ENCODE assay signal across 14 mouse cellular contexts in genomic region chr5:73279190-73279589, GRCm38 (mm10). TPM values are rescaled to one million over a fixed set of nuclear protein-coding genes. Genes with fewer than 3 reads are reported as not detected.
DNase-seq lines count a peak whose midpoint lies in the region; ATAC-seq and TF ChIP-seq lines count a peak whose summit lies in the region.
"Had no signal": no experiment of that assay in that cellular context is flagged by ENCODE, and none has a peak within 500 bp of the region (broad histone marks: within the 10 kb centered on the region; RNA-seq: fewer than 3 reads in every experiment).

No protein-coding gene starts in this region.

- H3K4me3 ChIP-seq in heart, adult 2 months = peak overlapping the region; percentile 8; the same call in 1 of the 2 replicates
- H3K4me3 ChIP-seq in kidney, embryonic 14.5 days (ENCODE audit: low read length) = no peak overlapping the region
- no peak overlapping the region for H3K4me3 ChIP-seq in neural tube, embryonic 15.5 days (replicated peaks)
- H3K4me3 ChIP-seq in stomach, postnatal 0 days (ENCODE audit: low read depth, low read length) = no peak overlapping the region
- H3K4me3 ChIP-seq: erythroblast, embryonic 14.5 days; neural tube, embryonic 12.5 days had no signal

- peak overlapping the region; percentile 56 for H3K27ac ChIP-seq in heart, adult 2 months
- H3K27ac ChIP-seq in kidney, embryonic 14.5 days (ENCODE audit: low read depth, low read length) = peak overlapping the region; percentile 56; the same call in 1 of the 2 replicates
- 0 out of 2 replicates have a peak overlapping the region, but pooled peaks have one; percentile 38 for H3K27ac ChIP-seq in neural tube, embryonic 15.5 days (replicated peaks)
- H3K27ac ChIP-seq in stomach, postnatal 0 days (replicated peaks) = peak overlapping the region; percentile 30
- H3K27ac ChIP-seq: liver, embryonic 14.5 days; neural tube, embryonic 12.5 days had no signal

- no peaks in the 10 kb centered on the region for H3K9me3 ChIP-seq in kidney, embryonic 14.5 days (ENCODE audit: control insufficient read depth, low read length)
- H3K9me3 ChIP-seq in neural tube, embryonic 15.5 days (replicated peaks) = no peaks in the 10 kb centered on the region
- no peaks in the 10 kb centered on the region for H3K9me3 ChIP-seq in stomach, postnatal 0 days (ENCODE audit: control insufficient read depth, low read length)
- H3K9me3 ChIP-seq: neural tube, embryonic 12.5 days had no signal

- peaks cover 8% of the 10 kb centered on the region for H3K4me1 ChIP-seq in heart, adult 2 months (ENCODE audit: control insufficient read depth, insufficient read depth, low read length)
- peaks cover 15% of the 10 kb centered on the region for H3K4me1 ChIP-seq in kidney, embryonic 14.5 days (ENCODE audit: control insufficient read depth, insufficient read depth, low read length)
- H3K4me1 ChIP-seq in neural tube, embryonic 15.5 days = peaks cover 3% of the 10 kb centered on the region
- peaks cover 6% of the 10 kb centered on the region; the same call in 1 of the 2 replicates for H3K4me1 ChIP-seq in stomach, postnatal 0 days (replicated peaks; ENCODE audit: control insufficient read depth, insufficient read depth)

- no peak overlapping the region for H3K9ac ChIP-seq in heart, adult 2 months (ENCODE audit: low read depth, low read length)
- H3K9ac ChIP-seq in kidney, embryonic 14.5 days (ENCODE audit: low read depth, low read length) = no peak overlapping the region
- no peak overlapping the region for H3K9ac ChIP-seq in neural tube, embryonic 15.5 days (replicated peaks)
- H3K9ac ChIP-seq in stomach, postnatal 0 days (ENCODE audit: low read length) = no peak overlapping the region
- H3K9ac ChIP-seq: liver, embryonic 14.5 days; neural tube, embryonic 12.5 days had no signal

- H3K79me2 ChIP-seq in heart, adult 2 months (replicated peaks; ENCODE audit: control insufficient read depth, insufficient read depth, low read length) = no peaks in the 10 kb centered on the region

- TF ChIP-seq EP300 in heart, adult 2 months (IDR thresholded peaks at IDR 0.05; ENCODE audit: insufficient read depth, low read depth, low read length) = no peak
- no peak for TF ChIP-seq EP300 in stomach, postnatal 0 days (optimal IDR thresholded peaks at IDR 0.05)

- 42% methylated on average over 10 of the region's 10 CpGs for WGBS in heart, adult 2 months
- WGBS in kidney, embryonic 14.5 days = 30% methylated on average over 10 of the region's 10 CpGs
- WGBS in neural tube, embryonic 15.5 days = 67% methylated on average over 10 of the region's 10 CpGs
- 33% methylated on average over 10 of the region's 10 CpGs for WGBS in stomach, postnatal 0 days

- peaks cover 2% of the 10 kb centered on the region for H3K36me3 ChIP-seq in heart, adult 2 months (ENCODE audit: control insufficient read depth, insufficient read depth, low read length)
- H3K36me3 ChIP-seq in kidney, embryonic 14.5 days (ENCODE audit: control insufficient read depth, insufficient read depth, low read length) = no peaks in the 10 kb centered on the region
- H3K36me3 ChIP-seq in neural tube, embryonic 15.5 days = no peaks in the 10 kb centered on the region
- no peaks in the 10 kb centered on the region for H3K36me3 ChIP-seq in stomach, postnatal 0 days (ENCODE audit: control insufficient read depth, insufficient read depth, low read length)
- H3K36me3 ChIP-seq: neural tube, embryonic 12.5 days had no signal

- DNase-seq in heart, adult 2 months = no peak
- DNase-seq in heart, postnatal 36 days = no peak
- no peak for DNase-seq in kidney, adult 8-10 months
- DNase-seq in neural tube, embryonic 10.5 days (ENCODE audit: extremely low spot score, low spot score) = no peak
- DNase-seq in stomach, postnatal 0 days (ENCODE audit: low spot score) = no peak
- DNase-seq in frontal cortex, adult 2 months (ENCODE audit: extremely low spot score in 1 of 2, low spot score in 1 of 2) = no peak
- DNase-seq: cerebellum, adult 9-11 months had no signal

- intact Hi-C loops in heart, adult 2 months (cut with DNase I) = no loop called here
- intact Hi-C loops in heart, postnatal 36 days (cut with DNase I) = no loop called here

- no peak for TF ChIP-seq CTCF in heart, adult 2 months (IDR thresholded peaks at IDR 0.05)
- TF ChIP-seq CTCF in stomach, postnatal 0 days (IDR thresholded peaks at IDR 0.05; ENCODE audit: low read depth) = no peak

- no peaks in the 10 kb centered on the region for H3K27me3 ChIP-seq in heart, adult 2 months (ENCODE audit: control insufficient read depth, insufficient read depth, low read length)
- H3K27me3 ChIP-seq in kidney, embryonic 14.5 days (ENCODE audit: control insufficient read depth, insufficient read depth, low read length) = no peaks in the 10 kb centered on the region
- H3K27me3 ChIP-seq in neural tube, embryonic 15.5 days (replicated peaks) = no peaks in the 10 kb centered on the region
- H3K27me3 ChIP-seq in stomach, postnatal 0 days (ENCODE audit: control insufficient read depth, insufficient read depth, low read length) = no peaks in the 10 kb centered on the region
- H3K27me3 ChIP-seq: neural tube, embryonic 12.5 days had no signal

- no peak for TF ChIP-seq POLR2A in heart, adult 2 months (IDR thresholded peaks at IDR 0.05; ENCODE audit: insufficient read depth, low read depth, low read length)

- 0 out of 2 replicates have a peak overlapping the region, but pooled peaks have one; percentile 3 for H3K4me2 ChIP-seq in kidney, embryonic 14.5 days (replicated peaks; ENCODE audit: low read depth, low read length)
- H3K4me2 ChIP-seq in neural tube, embryonic 15.5 days = no peak overlapping the region
- H3K4me2 ChIP-seq in stomach, postnatal 0 days (replicated peaks; ENCODE audit: low read depth) = no peak overlapping the region; the same call in 1 of the 2 replicates
- H3K4me2 ChIP-seq: neural tube, embryonic 12.5 days had no signal

- ATAC-seq in kidney, embryonic 14.5 days (ENCODE audit: low FRiP score, low TSS enrichment) = no peak
- ATAC-seq in neural tube, embryonic 15.5 days (ENCODE audit: low FRiP score) = no peak
- ATAC-seq in stomach, postnatal 0 days (ENCODE audit: low FRiP score, low TSS enrichment) = peak; percentile 59; the same call in 1 of the 2 replicates
- ATAC-seq: activated CD4-positive, CD25-positive, alpha-beta regulatory T cell, adult 4 months; inflammation-experienced regulatory T-cells, adult 6 months had no signal

RNA-seq across cellular contexts. Expression of gene Ociad1, which starts 13.4 kb away (rescaled TPM):
- 100 to 1,000 TPM; 232 to 249 TPM for total RNA-seq in heart, adult 2 months (2021)
- polyA plus RNA-seq in heart, adult 2 months (2012; rRNA removed) = 83.4 and 133 TPM in 2 replicates
- 100 to 1,000 TPM; 241 to 249 TPM for total RNA-seq in heart, postnatal 36 days (2021)
- polyA plus RNA-seq in kidney, embryonic 14.5 days (2014; fragmentation: Nextera tagmentation; extraction: Ambion mirVana) = 132 and 194 TPM in 2 replicates
- 376 and 411 TPM in 2 replicates for polyA plus RNA-seq in neural tube, embryonic 15.5 days (2015; fragmentation: Nextera tagmentation; extraction: Ambion mirVana)
- 169 and 190 TPM in 2 replicates for polyA plus RNA-seq in stomach, postnatal 0 days (2015; fragmentation: Nextera tagmentation; extraction: Ambion mirVana)
- 357 and 372 TPM in 2 replicates for polyA plus RNA-seq in frontal cortex, adult 2 months (2012; rRNA removed)

RNA-seq across cellular contexts. Expression of gene Fryl, which starts 22.8 kb away (rescaled TPM):
- total RNA-seq in heart, adult 2 months (2021) = 10 to 100 TPM; 32.9 to 40.7 TPM
- polyA plus RNA-seq in heart, adult 2 months (2012; rRNA removed) = 25.9 and 27.4 TPM in 2 replicates
- 10 to 100 TPM; 37.6 to 45.2 TPM for total RNA-seq in heart, postnatal 36 days (2021)
- polyA plus RNA-seq in kidney, embryonic 14.5 days (2014; fragmentation: Nextera tagmentation; extraction: Ambion mirVana) = 36.9 and 44.3 TPM in 2 replicates
- 37.0 and 37.8 TPM in 2 replicates for polyA plus RNA-seq in neural tube, embryonic 15.5 days (2015; fragmentation: Nextera tagmentation; extraction: Ambion mirVana)
- polyA plus RNA-seq in stomach, postnatal 0 days (2015; fragmentation: Nextera tagmentation; extraction: Ambion mirVana) = 20.8 TPM in 2 replicates
- polyA plus RNA-seq in frontal cortex, adult 2 months (2012; rRNA removed) = 73.2 and 76.6 TPM in 2 replicates
